Mouse (Mus musculus) ES-E14 (cell line): ENCODE measurements around the gene Gm39566.

Experiments
- ZC3H11A ChIP-seq: IDR thresholded peaks from 2 replicates; pipeline ENCODE4 v1.6.1; 2012; ENCODE audit warnings: low read depth, mild to moderate bottlenecking, inconsistent platforms, low read length, borderline replicate concordance
- ZNF384 ChIP-seq: IDR thresholded peaks from 2 replicates; pipeline ENCODE4 v1.6.1; 2012; ENCODE audit warnings: low read depth, low read length, inconsistent platforms

- no peak for TF ChIP-seq ZC3H11A
- peak; percentile 84 for TF ChIP-seq ZNF384
Measured at GRCm38 (mm10) chr11:69804972-69805909, 9.9 kb downstream of the Gm39566 start, which contains the start of gene Tmem102.
